Mouse (Mus musculus): Measurements from ENCODE around the gene Ralgapa2. TPM values are rescaled to one million over a fixed set of nuclear protein-coding genes. Genes with fewer than 3 reads are reported as not detected.

Gene Ralgapa2
- total RNA-seq, 1 experiment from 2014 or later: 23.6 TPM

DNA sequence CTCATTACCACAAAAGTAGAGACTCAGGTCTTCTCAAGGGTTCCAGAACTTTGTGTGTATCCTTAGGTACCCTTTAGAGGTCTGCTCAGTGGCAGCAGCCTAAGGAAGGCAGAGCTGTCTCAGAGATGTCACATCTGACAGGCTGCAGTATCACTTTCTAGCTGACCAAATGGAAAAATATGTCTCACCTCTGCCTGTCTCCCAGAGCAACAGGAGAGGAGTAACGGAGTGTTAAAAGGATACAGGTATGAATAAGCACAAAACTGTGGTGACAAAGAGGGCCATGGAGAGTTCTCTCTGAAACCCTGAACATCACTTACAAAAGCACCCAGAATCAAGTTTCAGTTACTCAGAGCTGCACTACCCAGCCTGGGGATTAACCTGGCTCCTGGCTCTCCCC is 257.8 kb downstream of the Ralgapa2 start:
- no peak for ATAC-seq (replicated peaks; ENCODE audit: insufficient number of reproducible peaks, low FRiP score, low TSS enrichment, poor library complexity, severe bottlenecking)

DNA sequence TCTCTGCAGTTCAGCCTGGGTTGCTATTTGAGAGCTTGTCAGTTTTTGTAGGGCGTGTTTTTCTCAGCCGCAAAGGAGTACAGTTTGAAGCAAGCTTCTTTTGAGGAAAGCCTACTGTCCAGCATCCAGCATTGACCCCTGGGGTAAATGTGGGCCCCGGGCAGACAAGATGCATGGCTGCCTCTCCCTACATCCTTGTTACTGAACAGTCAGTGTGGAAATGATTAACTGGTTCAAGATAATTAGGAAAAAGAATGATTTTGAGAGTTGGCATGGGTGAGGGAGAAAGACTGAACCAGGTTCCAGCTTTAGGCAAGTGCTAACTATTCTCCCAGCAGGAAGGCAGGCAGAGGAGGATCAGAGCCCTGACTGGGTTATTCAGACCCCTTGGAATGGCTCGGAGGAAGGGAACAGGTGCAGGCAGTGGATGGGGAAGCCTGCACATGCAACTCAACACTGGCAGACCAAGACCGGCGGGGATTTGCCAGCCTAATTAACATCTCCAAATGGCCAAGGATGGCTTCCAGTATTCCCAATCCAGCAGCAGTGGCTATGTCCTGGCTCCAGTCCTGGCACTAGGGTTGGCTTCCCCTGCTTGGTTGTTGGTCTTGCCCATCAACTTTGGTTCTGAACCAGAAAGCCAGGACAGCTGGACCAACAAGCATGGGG is 261.8 kb downstream of the Ralgapa2 start:
- ATAC-seq (replicated peaks; ENCODE audit: insufficient number of reproducible peaks, low FRiP score, low TSS enrichment, poor library complexity, severe bottlenecking): no peak

DNA sequence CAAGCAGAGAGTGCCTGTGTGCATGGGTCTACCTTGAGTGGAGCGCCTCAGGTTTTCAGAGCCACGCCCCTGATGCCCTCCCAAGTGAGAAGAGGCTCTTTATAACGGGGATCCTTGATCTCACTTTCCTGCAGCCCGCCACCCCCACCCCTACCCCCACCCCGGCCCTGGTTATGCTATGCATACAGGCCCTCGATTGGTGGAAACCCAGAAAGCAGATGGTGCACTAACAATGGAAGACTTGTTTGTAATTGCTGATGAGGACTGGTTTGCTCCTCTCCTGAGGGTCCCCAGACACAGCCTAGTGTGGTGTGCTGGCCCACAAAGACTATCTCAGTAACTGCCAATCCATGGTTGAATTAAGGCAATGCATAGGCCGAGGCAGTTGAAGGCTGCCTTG is 263.1 kb downstream of the Ralgapa2 start:
- ATAC-seq (replicated peaks; ENCODE audit: insufficient number of reproducible peaks, low FRiP score, low TSS enrichment, poor library complexity, severe bottlenecking): no peak

DNA sequence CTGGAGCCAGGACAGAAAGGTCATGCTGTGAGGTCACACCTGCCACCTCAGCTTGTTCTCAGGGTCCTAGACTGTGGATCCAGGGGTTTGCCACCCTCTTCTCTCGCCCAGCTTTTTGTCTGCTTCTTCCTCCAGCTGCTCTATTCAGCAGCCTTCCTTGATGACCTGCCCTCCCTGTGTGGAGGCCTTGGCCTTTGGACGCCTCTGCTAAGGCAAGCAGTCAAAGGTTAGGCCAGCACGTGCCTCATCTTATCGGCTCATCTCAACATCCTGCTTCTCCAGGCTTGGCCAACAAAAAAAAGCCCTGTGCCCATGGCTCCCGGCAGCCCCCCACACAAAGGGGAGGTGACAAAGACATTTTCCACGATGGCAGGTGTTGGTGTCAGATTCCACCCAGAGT is 264.6 kb downstream of the Ralgapa2 start:
- ATAC-seq (replicated peaks; ENCODE audit: insufficient number of reproducible peaks, low FRiP score, low TSS enrichment, poor library complexity, severe bottlenecking): no peak

DNA sequence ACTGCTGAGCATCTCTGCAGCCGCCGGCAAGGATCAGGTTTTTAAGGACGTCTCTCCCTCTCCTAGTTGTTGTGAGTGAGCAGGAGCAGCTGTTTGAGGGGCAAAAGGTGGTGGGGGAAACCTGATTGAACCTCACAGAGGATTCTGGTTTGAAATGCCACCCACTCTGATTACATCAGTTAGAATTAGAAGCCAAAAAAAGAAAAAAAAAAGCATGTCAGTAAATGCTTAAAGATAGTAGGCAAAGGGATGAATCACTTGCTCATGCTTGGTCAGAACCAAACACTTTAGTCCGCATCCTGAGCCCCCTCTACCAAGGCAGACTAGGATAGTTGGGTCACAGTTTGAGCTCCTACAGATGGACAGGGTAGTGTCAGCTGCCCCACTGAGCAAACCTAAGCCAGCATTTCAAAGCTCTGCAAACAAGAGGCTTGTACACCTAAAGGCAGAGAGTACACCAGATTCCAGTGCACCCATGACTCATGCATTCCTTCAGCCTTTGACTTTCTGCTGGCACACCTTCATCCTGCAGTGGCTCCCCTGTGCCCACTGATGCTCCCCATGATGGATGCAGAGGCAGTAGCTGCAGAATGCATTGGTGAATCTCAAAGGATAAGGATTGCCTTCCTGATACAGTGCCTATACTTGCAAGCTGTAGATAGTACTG is 265.6 kb downstream of the Ralgapa2 start:
- 0 out of 2 replicates have a peak, but pooled peaks have one; percentile 35 for ATAC-seq (replicated peaks; ENCODE audit: insufficient number of reproducible peaks, low FRiP score, low TSS enrichment, poor library complexity, severe bottlenecking)

DNA sequence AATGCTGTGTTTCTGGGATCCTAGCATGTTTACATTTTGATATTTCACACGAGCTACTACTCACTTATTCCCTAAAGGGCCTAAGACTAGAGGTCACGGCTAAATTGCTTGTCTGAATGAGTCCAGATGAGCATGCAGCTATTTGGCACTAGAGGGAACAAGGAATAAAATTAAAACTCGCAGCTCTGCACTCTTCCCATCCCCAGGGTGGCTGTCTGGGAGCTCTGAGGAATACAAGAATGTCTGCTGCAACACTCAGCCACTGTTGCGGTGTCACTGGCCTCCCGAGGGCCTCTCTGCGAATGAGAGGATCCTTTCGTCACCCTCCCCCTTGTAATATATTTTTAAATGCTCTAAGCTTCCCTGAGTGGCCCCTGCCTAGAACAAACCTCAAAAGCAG is 266.7 kb downstream of the Ralgapa2 start:
- ATAC-seq (replicated peaks; ENCODE audit: insufficient number of reproducible peaks, low FRiP score, low TSS enrichment, poor library complexity, severe bottlenecking): no peak

DNA sequence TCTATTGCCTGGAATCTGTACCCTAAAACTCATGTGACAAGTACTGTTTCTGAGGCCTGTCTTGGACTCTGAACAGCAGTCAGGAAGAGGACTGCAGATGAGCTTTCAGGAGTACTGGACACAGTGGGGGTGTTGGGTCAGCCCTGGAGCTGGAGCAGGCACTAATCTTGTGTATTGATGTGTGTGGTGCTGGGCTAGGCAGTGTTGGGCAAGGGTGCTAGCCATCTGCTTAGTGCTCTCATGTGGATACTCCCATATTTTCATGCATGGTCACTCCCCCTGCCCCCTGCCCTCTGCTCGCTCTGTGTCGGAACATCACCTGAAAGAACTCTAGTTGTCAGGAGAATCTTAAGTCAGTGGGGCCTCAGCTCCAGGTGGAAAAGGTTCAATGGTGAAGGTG is 268.1 kb downstream of the Ralgapa2 start:
- ATAC-seq (replicated peaks; ENCODE audit: insufficient number of reproducible peaks, low FRiP score, low TSS enrichment, poor library complexity, severe bottlenecking): no peak

DNA sequence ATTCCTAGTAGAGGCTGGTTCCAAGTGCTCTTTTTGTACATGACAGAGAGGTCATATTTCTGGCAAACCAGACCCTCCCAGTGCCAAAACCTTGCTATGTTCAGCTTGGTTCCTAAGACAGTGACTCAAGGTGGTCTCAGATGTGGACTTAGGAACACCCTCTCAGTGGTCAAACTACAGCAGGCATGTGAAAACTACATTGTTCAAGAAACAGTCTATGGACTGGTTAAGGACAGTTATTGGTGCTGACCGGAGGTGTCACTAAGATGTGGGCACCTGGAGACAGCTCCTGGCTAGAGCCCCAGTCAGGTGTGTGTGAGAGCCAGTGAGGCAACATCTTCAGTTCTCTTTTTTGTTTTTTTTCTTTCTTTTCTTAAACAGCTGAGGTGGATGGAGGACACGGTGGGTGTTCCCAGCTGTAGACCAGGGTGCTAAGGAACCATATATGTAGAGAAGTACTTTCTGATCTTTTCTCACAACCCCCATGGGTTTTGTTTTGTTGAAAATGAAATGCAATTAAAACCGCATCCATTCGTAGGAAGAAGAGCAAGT is 272.9 kb downstream of the Ralgapa2 start:
- no peak for ATAC-seq (replicated peaks; ENCODE audit: insufficient number of reproducible peaks, low FRiP score, low TSS enrichment, poor library complexity, severe bottlenecking)

DNA sequence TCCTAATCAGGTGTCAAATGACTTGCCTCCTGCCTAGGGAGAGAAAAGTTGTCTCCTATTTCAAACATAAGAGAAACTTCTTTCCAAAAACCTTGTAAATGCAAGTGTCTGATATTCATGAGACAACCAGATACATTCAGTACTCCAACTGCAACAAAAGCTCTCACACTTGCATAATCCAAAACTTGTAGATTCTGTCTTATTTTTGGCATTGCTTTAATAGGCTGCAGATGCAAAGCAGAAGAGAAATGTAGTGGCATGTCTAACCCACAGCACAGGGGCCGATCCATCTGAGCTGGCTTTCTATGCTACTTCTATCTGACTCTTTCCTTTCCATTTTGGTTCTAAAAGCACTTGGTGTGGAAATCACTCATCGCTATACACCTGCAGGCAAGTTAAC is 280.7 kb downstream of the Ralgapa2 start:
- no peak for ATAC-seq (replicated peaks; ENCODE audit: insufficient number of reproducible peaks, low FRiP score, low TSS enrichment, poor library complexity, severe bottlenecking)

DNA sequence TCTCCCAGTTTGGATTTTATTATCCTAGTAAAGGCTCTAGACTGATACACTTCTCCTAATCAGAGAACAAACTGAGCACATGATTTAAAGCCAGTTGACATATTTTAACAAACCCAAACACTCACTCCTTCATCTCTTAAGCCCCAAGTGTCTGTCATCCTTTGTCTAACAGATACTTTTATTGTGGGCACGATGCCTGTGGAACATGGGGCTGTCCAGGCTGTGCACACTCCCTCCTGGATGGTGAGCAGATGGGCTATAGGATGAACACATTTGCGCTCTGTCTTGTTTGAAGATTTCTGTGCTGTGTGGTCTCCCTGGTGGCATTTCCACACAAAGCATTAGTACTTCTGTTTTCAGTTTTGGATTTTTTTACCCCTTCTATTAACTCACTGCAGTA is 283.7 kb downstream of the Ralgapa2 start:
- ATAC-seq (replicated peaks; ENCODE audit: insufficient number of reproducible peaks, low FRiP score, low TSS enrichment, poor library complexity, severe bottlenecking): no peak

DNA sequence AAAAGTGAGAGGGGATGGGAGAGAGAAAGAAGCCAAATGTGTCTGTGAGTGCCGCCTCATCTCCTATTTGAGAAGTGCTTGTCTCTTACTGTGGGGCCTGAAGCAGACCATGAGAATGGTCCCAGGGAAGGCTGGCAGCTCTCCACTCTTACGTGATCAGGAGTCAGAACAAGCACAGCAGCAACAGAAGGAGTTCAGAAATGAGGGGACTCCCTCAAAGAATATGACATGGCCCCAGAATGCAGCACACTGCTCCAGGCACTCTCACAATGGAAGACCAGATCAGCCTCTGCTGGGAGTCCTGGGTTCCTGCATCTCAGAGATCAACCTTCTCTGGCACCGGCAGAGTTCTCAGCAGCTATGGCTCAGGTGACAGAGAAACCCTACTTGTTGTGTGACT is 284.5 kb downstream of the Ralgapa2 start:
- no peak for ATAC-seq (replicated peaks; ENCODE audit: insufficient number of reproducible peaks, low FRiP score, low TSS enrichment, poor library complexity, severe bottlenecking)

DNA sequence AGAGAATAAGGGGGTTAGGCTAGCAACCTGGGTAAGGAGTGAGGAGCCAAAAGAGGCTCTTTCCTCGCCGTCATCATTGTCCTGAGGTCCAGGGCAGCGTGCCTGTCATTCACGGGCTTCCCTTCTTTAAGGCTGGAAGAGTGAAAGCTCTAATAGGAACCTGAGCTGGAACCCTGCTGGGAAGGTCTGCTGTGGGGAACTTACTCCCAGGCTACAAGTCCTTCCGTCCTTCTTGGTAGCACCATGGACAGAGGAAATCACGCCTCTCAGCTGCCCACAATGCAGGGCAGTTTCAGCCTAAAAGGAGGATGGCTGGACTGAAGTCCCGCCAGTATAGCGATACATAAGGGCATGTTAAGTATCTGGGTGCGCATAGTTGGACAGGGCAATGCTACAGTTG is 285.7 kb downstream of the Ralgapa2 start:
- ATAC-seq (replicated peaks; ENCODE audit: insufficient number of reproducible peaks, low FRiP score, low TSS enrichment, poor library complexity, severe bottlenecking): no peak

DNA sequence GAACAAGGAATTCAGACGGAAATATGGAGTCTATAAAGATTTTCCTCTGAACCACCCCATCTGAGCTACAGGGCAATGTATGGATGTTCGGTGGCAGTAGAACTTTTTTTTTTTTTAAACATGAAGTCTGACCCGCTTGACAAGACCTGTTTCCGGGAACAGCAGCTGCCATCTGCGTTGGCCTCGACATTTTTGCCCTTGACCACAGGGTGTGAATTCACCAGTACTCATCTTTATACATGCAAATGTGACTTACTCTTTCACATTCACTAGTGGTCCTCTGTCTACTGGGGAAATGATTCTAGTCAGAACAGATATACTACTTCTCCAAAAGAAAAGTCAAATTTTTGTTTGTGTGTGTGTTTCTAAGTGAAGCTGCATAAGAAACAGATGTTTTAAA is 286.3 kb downstream of the Ralgapa2 start:
- ATAC-seq (replicated peaks; ENCODE audit: insufficient number of reproducible peaks, low FRiP score, low TSS enrichment, poor library complexity, severe bottlenecking): no peak

DNA sequence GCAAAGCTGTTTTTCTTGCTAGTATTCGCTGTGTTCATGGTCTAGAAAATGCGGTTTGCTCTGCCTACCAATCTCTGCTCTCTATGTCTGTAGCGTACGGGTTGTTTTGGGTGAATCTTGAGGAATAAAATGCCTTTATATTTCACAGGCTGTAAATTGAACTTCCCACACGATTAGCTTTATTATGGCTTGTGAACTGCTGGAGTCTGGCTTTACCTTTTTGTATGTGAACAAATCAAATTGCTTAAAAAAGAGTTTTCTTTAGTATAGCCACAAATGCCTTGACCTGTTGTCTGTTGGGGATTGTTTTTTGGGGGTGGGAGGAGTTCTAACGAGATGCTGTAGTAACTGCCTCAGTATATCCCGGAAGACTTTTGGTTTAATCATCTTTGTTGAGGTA is 288.0 kb downstream of the Ralgapa2 start:
- no peak for ATAC-seq (replicated peaks; ENCODE audit: insufficient number of reproducible peaks, low FRiP score, low TSS enrichment, poor library complexity, severe bottlenecking)

DNA sequence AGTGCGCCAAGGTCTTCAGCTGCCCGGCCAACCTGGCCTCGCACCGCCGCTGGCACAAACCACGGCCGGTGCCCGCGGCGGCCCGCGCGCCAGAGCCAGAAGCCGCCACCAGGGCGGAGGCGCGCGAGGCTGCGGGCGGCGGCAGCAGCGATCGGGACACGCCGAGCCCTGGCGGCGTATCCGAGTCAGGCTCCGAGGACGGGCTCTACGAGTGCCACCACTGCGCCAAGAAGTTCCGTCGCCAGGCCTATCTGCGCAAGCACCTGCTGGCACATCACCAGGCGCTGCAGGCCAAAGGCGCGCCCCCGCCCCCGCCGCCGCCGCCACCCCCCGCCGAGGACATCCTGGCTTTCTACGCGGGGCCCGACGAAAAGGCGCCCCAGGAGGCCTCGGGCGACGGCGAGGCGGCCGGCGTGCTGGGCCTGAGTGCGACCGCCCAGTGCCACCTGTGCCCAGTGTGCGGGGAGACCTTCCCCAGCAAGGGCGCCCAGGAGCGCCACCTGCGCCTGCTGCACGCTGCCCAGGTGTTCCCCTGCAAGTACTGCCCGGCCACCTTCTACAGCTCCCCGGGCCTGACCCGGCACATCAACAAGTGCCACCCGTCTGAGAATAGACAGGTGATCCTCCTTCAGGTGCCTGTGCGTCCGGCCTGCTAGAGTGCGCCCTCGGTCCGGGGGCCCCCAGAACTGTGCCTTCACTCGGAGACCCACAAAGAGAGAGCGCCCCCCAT is 288.8 kb downstream of the Ralgapa2 start:
- no peak for ATAC-seq (replicated peaks; ENCODE audit: insufficient number of reproducible peaks, low FRiP score, low TSS enrichment, poor library complexity, severe bottlenecking)

DNA sequence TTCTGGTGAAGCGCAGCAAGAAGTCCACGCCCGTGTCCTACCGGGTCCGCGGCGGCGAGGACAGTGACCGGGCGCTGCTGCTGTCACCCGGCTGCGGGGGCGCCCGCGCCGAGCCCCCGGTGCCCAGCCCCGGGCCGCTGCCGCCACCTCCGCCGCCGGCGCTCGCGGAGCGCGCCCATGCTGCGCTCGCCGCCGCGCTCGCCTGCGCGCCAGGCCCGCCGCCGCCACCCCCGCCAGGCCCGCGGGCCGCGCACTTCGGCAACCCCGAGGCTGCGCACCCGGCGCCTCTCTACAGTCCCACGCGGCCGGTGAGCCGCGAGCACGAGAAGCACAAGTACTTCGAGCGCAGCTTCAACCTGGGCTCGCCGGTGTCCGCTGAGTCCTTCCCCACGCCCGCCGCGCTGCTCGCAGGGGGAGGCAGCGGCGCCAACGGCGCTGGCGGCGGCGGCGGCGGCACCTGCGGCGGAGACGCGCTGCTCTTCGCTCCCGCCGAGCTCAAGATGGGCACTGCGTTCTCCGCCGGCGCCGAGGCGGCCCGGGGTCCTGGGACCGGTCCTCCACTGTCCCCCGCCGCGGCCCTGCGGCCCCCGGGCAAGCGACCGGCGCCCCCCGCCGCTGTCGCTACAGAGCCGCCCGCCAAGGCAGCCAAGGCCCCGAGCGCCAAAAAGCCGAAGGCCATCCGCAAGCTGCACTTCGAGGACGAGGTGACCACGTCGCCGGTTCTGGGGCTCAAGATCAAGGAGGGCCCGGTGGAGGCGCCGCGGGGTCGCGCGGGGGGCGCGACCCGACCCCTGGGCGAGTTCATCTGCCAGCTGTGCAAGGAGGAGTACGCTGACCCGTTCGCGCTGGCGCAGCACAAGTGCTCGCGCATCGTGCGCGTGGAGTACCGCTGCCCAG is 289.6 kb downstream of the Ralgapa2 start:
- no peak for ATAC-seq (replicated peaks; ENCODE audit: insufficient number of reproducible peaks, low FRiP score, low TSS enrichment, poor library complexity, severe bottlenecking)

DNA sequence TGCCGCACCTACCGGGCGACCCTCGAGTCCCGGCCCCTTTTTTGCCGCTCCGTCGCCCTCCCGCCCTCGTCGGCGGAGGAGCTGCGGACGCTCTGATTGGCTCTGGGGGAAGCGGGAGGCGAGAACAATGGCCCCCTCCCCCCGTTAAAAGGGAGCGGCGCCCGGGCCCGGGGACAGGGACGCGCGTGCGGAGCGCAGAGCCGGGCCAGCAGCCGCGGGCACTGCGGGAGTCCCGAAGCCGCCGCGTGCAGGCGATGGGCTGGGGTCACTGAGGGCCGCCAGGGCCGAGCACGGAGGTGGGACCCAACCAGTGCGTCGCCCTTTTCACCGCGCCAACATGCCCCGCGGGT is 290.2 kb downstream of the Ralgapa2 start:
- ATAC-seq (replicated peaks; ENCODE audit: insufficient number of reproducible peaks, low FRiP score, low TSS enrichment, poor library complexity, severe bottlenecking): no peak

DNA sequence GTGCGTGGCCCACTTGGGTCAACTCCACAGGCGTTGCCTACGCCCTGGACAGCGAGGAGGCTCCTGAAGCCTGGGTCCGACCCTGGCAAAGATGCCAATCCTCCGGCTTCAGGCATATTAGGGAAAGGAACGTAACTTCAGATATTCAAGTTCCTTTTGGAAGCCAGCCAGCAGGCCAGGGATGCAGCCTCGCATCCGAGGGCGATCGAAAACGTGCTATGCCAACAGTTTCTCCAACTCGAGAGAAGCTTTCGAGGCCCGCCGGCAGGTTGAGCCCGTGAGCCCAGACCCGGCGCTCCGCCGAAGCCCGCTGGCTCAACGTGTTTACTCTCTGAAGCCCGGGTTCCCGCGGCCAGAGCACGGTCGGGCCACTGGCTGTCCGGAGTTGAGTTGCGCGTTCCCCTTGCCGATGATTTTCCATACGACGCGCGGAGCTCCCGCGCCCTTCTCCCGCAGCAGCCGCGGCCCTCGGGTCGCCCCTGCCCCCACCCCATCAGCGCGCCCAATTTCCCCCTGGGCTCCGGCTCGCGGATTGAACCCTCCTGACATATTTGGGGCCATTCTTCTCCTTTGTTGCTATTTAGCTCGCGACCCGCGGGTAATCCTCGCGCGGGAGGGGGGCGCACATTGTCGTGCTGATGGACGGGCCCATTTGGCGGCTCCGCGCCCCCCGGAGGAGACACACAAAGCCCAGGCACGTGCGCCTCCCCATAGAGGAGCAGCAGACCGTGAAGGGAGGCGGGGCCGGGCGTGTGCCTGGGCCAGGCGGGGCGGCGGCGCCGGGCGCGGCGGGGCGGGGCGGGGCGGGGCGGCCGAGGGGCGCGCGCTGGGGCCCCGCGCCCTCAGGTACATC is 290.8 kb downstream of the Ralgapa2 start, which contains the start of gene Insm1:
Gene Insm1 (plus strand): TSS at position 846 of the 853 bp plus-strand sequence.
- ATAC-seq (replicated peaks; ENCODE audit: insufficient number of reproducible peaks, low FRiP score, low TSS enrichment, poor library complexity, severe bottlenecking): no peak
